Mouse (Mus musculus): ENCODE measurements around the gene Cldn9.

GRCm38 (mm10) chr17:23645894-23646293 is 37.9 kb downstream of the Cldn9 start:
- TF ChIP-seq POLR2A (IDR thresholded peaks at IDR 0.05; ENCODE audit: insufficient read depth, low read depth, low read length): no peak
- no peak for TF ChIP-seq CTCF (IDR thresholded peaks at IDR 0.05)

Data from heart, adult 2 months (tissue).